Mouse (Mus musculus) cortical plate, adult 2 months (tissue): ENCODE measurements around the gene Exoc3l4.

Experiments used
- CTCF ChIP-seq: fragments of 200-500 bp; IDR thresholded peaks from 2 replicates; pipeline ENCODE4 v1.5.1; 2011; ENCODE audit warnings: mild to moderate bottlenecking, control low read depth, low read length; ENCODE audit not compliant: insufficient read depth; ENCODE audit errors: extremely low read depth
- POLR2A ChIP-seq: fragments of 200-500 bp; IDR thresholded peaks from 2 replicates; pipeline ENCODE4 v1.6.1; 2011; ENCODE audit warnings: mild to moderate bottlenecking, low read length, control low read depth; ENCODE audit not compliant: insufficient read depth; ENCODE audit errors: extremely low read depth

- TF ChIP-seq CTCF, result no peak
- no peak for TF ChIP-seq POLR2A
Measured at GRCm38 (mm10) chr12:111448931-111449705, 32.3 kb downstream of the Exoc3l4 start.
